Mouse (Mus musculus): Measurements from ENCODE around the gene F5.
"Not testable (repeated sequence)": the region's sequence is repeated elsewhere in the genome, so short reads cannot be mapped to it uniquely, and the experiment has no call there.

The F5 gene

GRCm38 (mm10) chr1:164231937-164232570 is 80.4 kb downstream of the F5 start:
- DNase-seq (ENCODE audit: low read depth, low spot score), result not testable (repeated sequence)

GRCm38 (mm10) chr1:164233447-164233846 is 81.8 kb downstream of the F5 start:
- DNase-seq (ENCODE audit: low read depth, low spot score), result no peak

GRCm38 (mm10) chr1:164235078-164235477 is 83.4 kb downstream of the F5 start:
- DNase-seq (ENCODE audit: low read depth, low spot score), result no peak

- no peak for DNase-seq (ENCODE audit: low read depth, low spot score)
Observed at GRCm38 (mm10) chr1:164236078-164236477, 84.4 kb downstream of the F5 start.

- no peak for DNase-seq (ENCODE audit: low read depth, low spot score)
Observed at GRCm38 (mm10) chr1:164241494-164241893, 89.9 kb downstream of the F5 start.

GRCm38 (mm10) chr1:164242809-164243208 is 91.2 kb downstream of the F5 start:
- peak; percentile 84 for DNase-seq (ENCODE audit: low read depth, low spot score)

- DNase-seq (ENCODE audit: low read depth, low spot score), result no peak
Observed at GRCm38 (mm10) chr1:164247442-164247841, 95.8 kb downstream of the F5 start.

- peak; percentile 61 for DNase-seq (ENCODE audit: low read depth, low spot score)
Observed at GRCm38 (mm10) chr1:164247971-164248370, 96.3 kb downstream of the F5 start.

- peak; percentile 97 for DNase-seq (ENCODE audit: low read depth, low spot score)
Observed at GRCm38 (mm10) chr1:164248465-164249331, 97.1 kb downstream of the F5 start, which contains the start of gene Slc19a2. Slc19a2 (plus strand) TSS chr1:164249046.

- peak; percentile 50 for DNase-seq (ENCODE audit: low read depth, low spot score)
Observed at GRCm38 (mm10) chr1:164249332-164249711, 97.7 kb downstream of the F5 start.

- DNase-seq (ENCODE audit: low read depth, low spot score), result peak; percentile 73
Observed at GRCm38 (mm10) chr1:164250391-164251150, 98.9 kb downstream of the F5 start.

- no peak for DNase-seq (ENCODE audit: low read depth, low spot score)
Observed at GRCm38 (mm10) chr1:164251438-164251837, 99.8 kb downstream of the F5 start.

- no peak for DNase-seq (ENCODE audit: low read depth, low spot score)
Observed at GRCm38 (mm10) chr1:164252551-164252950, 100.9 kb downstream of the F5 start.

GRCm38 (mm10) chr1:164254836-164255235 is 103.2 kb downstream of the F5 start:
- no peak for DNase-seq (ENCODE audit: low read depth, low spot score)

GRCm38 (mm10) chr1:164260171-164261028 is 108.8 kb downstream of the F5 start:
- DNase-seq (ENCODE audit: low read depth, low spot score), result no peak

- DNase-seq (ENCODE audit: low read depth, low spot score), result peak; percentile 100
Observed at GRCm38 (mm10) chr1:164261553-164261952, 109.9 kb downstream of the F5 start.

Data from 3T3-L1 (cell line).